Mouse (Mus musculus) bone marrow, adult 2 months (tissue): ENCODE measurements around the gene Usp42.

Experiments used
- CTCF ChIP-seq: fragments of 200-500 bp; IDR thresholded peaks from 2 replicates; pipeline ENCODE4 v1.5.1; 2011; ENCODE audit warnings: low read length, control low read depth; ENCODE audit not compliant: control insufficient read depth, insufficient read depth
- POLR2A ChIP-seq: fragments of 200-500 bp; IDR thresholded peaks from 2 replicates; pipeline ENCODE4 v1.6.1; 2011; ENCODE audit warnings: low read depth, mild to moderate bottlenecking, control low read depth, low read length, borderline replicate concordance; ENCODE audit not compliant: control insufficient read depth

GRCm38 (mm10) chr5:143706030-143706821 lies 25.9 kb downstream of the Usp42 start:
- TF ChIP-seq CTCF (no peak), POLR2A (no peak)
